ENCODE assay signal across 16 mouse cellular contexts in genomic region chr1:72103962-72104361, GRCm38 (mm10).
"Had no signal": no experiment of that assay in that cellular context is flagged by ENCODE, and none has a peak within 500 bp of the region (broad histone marks: within the 10 kb centered on the region; RNA-seq: fewer than 3 reads in every experiment).

No protein-coding gene starts in this region.

- H3K27me3 ChIP-seq: intestine, embryonic 15.5 days; kidney, embryonic 15.5 days; limb, embryonic 12.5 days; liver, embryonic 13.5 days; midbrain, embryonic 13.5 days; neural tube, embryonic 15.5 days had no signal

- H3K4me3 ChIP-seq: intestine, embryonic 15.5 days; kidney, embryonic 15.5 days; limb, embryonic 12.5 days; liver, embryonic 13.5 days; midbrain, embryonic 13.5 days; myocyte; neural tube, embryonic 15.5 days had no signal

- ATAC-seq: intestine, embryonic 15.5 days; liver, postnatal 0 days; midbrain, embryonic 13.5 days had no signal

- H3K9ac ChIP-seq: intestine, embryonic 15.5 days; kidney, embryonic 15.5 days; limb, embryonic 12.5 days; liver, embryonic 13.5 days; liver, postnatal 0 days; midbrain, embryonic 13.5 days; neural tube, embryonic 15.5 days had no signal

- H3K36me3 ChIP-seq: intestine, embryonic 15.5 days; kidney, embryonic 15.5 days; limb, embryonic 12.5 days; liver, embryonic 13.5 days; midbrain, embryonic 13.5 days; neural tube, embryonic 15.5 days had no signal

- H3K4me2 ChIP-seq: intestine, embryonic 15.5 days; kidney, embryonic 15.5 days; limb, embryonic 12.5 days; liver, embryonic 13.5 days; midbrain, embryonic 13.5 days; neural tube, embryonic 15.5 days had no signal

- DNase-seq: kidney, adult 18-20 months; kidney, postnatal 25 days; layer of hippocampus, adult 9-11 months; liver; liver, embryonic 13.5 days; liver, postnatal 0 days; right cerebral cortex, postnatal 4 days; spleen, adult 18-20 months; thymus, adult 18-20 months; thymus, postnatal 14 days had no signal

- H3K4me1 ChIP-seq: intestine, embryonic 15.5 days; kidney, embryonic 15.5 days; liver, embryonic 13.5 days; midbrain, embryonic 13.5 days; neural tube, embryonic 15.5 days had no signal

- H3K9me3 ChIP-seq: intestine, embryonic 15.5 days; kidney, embryonic 15.5 days; limb, embryonic 12.5 days; liver, embryonic 13.5 days; midbrain, embryonic 13.5 days; neural tube, embryonic 15.5 days had no signal

- H3K27ac ChIP-seq: intestine, embryonic 15.5 days; kidney, embryonic 15.5 days; limb, embryonic 12.5 days; liver, embryonic 13.5 days; midbrain, embryonic 13.5 days; neural tube, embryonic 15.5 days had no signal
